Mouse (Mus musculus): ENCODE data around the gene Gm13102. TPM values are rescaled to one million over a fixed set of nuclear protein-coding genes. Genes with fewer than 3 reads are reported as not detected.

Gene Gm13102
- not detected for polyA plus RNA-seq (2017; shearing (Covaris generic))

GRCm38 (mm10) chr4:144106174-144106573 lies at the start of gene Gm13102:
TSS of gene Gm13102 (plus strand) at chr4:144106474.

GRCm38 (mm10) chr4:144058826-144059225 lies 47.4 kb upstream of the Gm13102 start, which contains the start of gene Pramel4:
TSS of gene Pramel4 (plus strand) at chr4:144059126.

Other genes with a start within 250 kb of the Gm13102 start
- not detected for gene Pramef6, start 206.1 kb upstream of the Gm13102 start, polyA plus RNA-seq (2017; shearing (Covaris generic))
- gene Pramef25, start 155.5 kb upstream of the Gm13102 start, polyA plus RNA-seq (2017; shearing (Covaris generic)): not detected
- gene Gm13101, start 139.5 kb upstream of the Gm13102 start, polyA plus RNA-seq (2017; shearing (Covaris generic)): not detected
- gene Pramef17, start 112.1 kb upstream of the Gm13102 start, polyA plus RNA-seq (2017; shearing (Covaris generic)): not detected
- 0.12 TPM for gene Pramel4, start 47.3 kb upstream of the Gm13102 start, polyA plus RNA-seq (2017; shearing (Covaris generic))
- gene Oog3, start 56.2 kb downstream of the Gm13102 start, polyA plus RNA-seq (2017; shearing (Covaris generic)): not detected
- gene Oog2, start 84.2 kb downstream of the Gm13102 start, polyA plus RNA-seq (2017; shearing (Covaris generic)): not detected
- not detected for gene C87977, start 106.8 kb downstream of the Gm13102 start, polyA plus RNA-seq (2017; shearing (Covaris generic))
- gene Pramel5, start 174.0 kb downstream of the Gm13102 start, polyA plus RNA-seq (2017; shearing (Covaris generic)): not detected
- not detected for gene Gm13128, start 223.8 kb downstream of the Gm13102 start, polyA plus RNA-seq (2017; shearing (Covaris generic))